Comparison of ENCODE assay signal across 25 mouse cellular contexts in the genomic region with DNA sequence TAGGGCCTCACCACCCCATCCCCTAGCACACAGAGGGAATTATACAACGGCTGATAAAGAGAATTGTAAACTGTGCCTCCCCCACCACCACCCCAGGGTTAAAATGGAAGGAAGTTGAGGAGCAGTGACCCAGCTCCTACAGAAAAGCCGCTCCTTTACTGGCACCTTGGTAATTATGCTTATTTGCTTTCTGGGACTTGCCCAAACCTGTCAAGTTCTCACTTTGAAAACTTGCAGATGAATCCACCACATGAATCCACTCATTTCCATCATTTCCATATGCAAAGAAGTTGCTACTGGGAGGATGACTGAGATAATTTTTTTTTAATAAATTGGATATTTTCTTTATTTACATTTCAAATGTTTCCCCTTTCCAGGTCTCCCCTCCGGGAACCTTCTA.
A peak's percentile ranks its signal among the peaks of the same experiment; 100 is the strongest.
DNase-seq lines count a peak whose midpoint lies in the region; ATAC-seq and TF ChIP-seq lines count a peak whose summit lies in the region.
"Had no signal": no experiment of that assay in that cellular context is flagged by ENCODE, and none has a peak within 500 bp of the region (broad histone marks: within the 10 kb centered on the region; RNA-seq: fewer than 3 reads in every experiment).

No protein-coding gene starts in this region.

- intact Hi-C loops in heart, postnatal 36 days (cut with DNase I) = no loop called here

- TF ChIP-seq CTCF in CH12.LX (conservative IDR thresholded peaks at IDR 0.05 in 1 of 2, IDR thresholded peaks at IDR 0.05 in 1 of 2; ENCODE audit: low read depth in 2 of 2, low read length in 2 of 2) = no peak
- TF ChIP-seq CTCF in hindbrain, postnatal 0 days (IDR thresholded peaks at IDR 0.05; ENCODE audit: low read depth) = no peak

- in situ Hi-C loops in CH12.LX (cut with MboI; ENCODE audit: low pct_ligation_motif_present, low pct_unique_long_range_greater_than_20kb, low sequenced_read_pairs) = no loop called here

- H3K36me3 ChIP-seq in heart, embryonic 10.5 days = no peaks in the 10 kb centered on the region
- H3K36me3 ChIP-seq in heart, embryonic 14.5 days (ENCODE audit: control insufficient read depth, insufficient read depth, low read length) = no peaks in the 10 kb centered on the region
- no peaks in the 10 kb centered on the region for H3K36me3 ChIP-seq in CH12.LX (replicated peaks in 1 of 2; ENCODE audit: control insufficient read depth in 1 of 2, insufficient read depth in 1 of 2, low read length in 1 of 2)
- no peaks in the 10 kb centered on the region for H3K36me3 ChIP-seq in hindbrain, postnatal 0 days (ENCODE audit: insufficient read depth, low read length)
- H3K36me3 ChIP-seq: embryonic facial prominence, embryonic 10.5 days; embryonic facial prominence, embryonic 12.5 days; forebrain, embryonic 10.5 days; forebrain, embryonic 12.5 days had no signal

- no peak for TF ChIP-seq RAD21 in CH12.LX (IDR thresholded peaks at IDR 0.05; ENCODE audit: low read depth, low read length)

- no peak overlapping the region for H3K9ac ChIP-seq in heart, embryonic 14.5 days (ENCODE audit: low read length)
- peak overlapping the region; percentile 96; the same call in 1 of the 2 replicates for H3K9ac ChIP-seq in CH12.LX (ENCODE audit: insufficient read depth, low read depth)
- no peak overlapping the region for H3K9ac ChIP-seq in hindbrain, postnatal 0 days (replicated peaks; ENCODE audit: low read length)
- H3K9ac ChIP-seq: embryonic facial prominence, embryonic 12.5 days; forebrain, embryonic 12.5 days had no signal

- peaks cover 13% of the 10 kb centered on the region for H3K4me1 ChIP-seq in heart, embryonic 10.5 days
- H3K4me1 ChIP-seq in heart, embryonic 14.5 days (ENCODE audit: control insufficient read depth in 2 of 2, insufficient read depth in 2 of 2, low read length in 2 of 2) = peaks cover 4 to 7% of the 10 kb centered on the region in 2 experiments
- peaks cover 8 to 10% of the 10 kb centered on the region in 2 experiments; a peak in 3 of 4 replicates for H3K4me1 ChIP-seq in CH12.LX (ENCODE audit: control insufficient read depth in 1 of 2, insufficient read depth in 2 of 2)
- no peaks in the 10 kb centered on the region for H3K4me1 ChIP-seq in hindbrain, postnatal 0 days (ENCODE audit: insufficient read depth, low read length)
- H3K4me1 ChIP-seq: embryonic facial prominence, embryonic 10.5 days; embryonic facial prominence, embryonic 12.5 days; forebrain, embryonic 10.5 days; forebrain, embryonic 12.5 days had no signal

- DNase-seq in heart, embryonic 10.5 days (ENCODE audit: low spot score) = no peak
- DNase-seq in heart, postnatal 36 days = no peak
- DNase-seq in heart, adult 9 months (ENCODE audit: low spot score in 2 of 2) = no peak
- DNase-seq in CH12.LX (ENCODE audit: extremely low read depth) = peak; percentile 17
- no peak for DNase-seq in hindbrain, postnatal 0 days (ENCODE audit: low spot score)
- DNase-seq: adrenal gland, adult 8-10 months; adrenal gland, postnatal 14 days; adrenal gland, postnatal 36 days; B cell, adult 2 months; cerebellum, adult 11-12 months; cerebellum, adult 2 months; cerebellum, adult 9-10 months; cerebellum, postnatal 10 days; cerebellum, postnatal 25 days had no signal

- no peaks in the 10 kb centered on the region for H3K27me3 ChIP-seq in heart, embryonic 10.5 days (ENCODE audit: insufficient read depth, poor library complexity, severe bottlenecking)
- no peaks in the 10 kb centered on the region for H3K27me3 ChIP-seq in heart, embryonic 14.5 days (ENCODE audit: control insufficient read depth, insufficient read depth, low read length)
- H3K27me3 ChIP-seq in CH12.LX (replicated peaks) = no peaks in the 10 kb centered on the region
- H3K27me3 ChIP-seq in hindbrain, postnatal 0 days (ENCODE audit: insufficient read depth, low read length) = no peaks in the 10 kb centered on the region
- H3K27me3 ChIP-seq: embryonic facial prominence, embryonic 12.5 days; forebrain, embryonic 12.5 days; Patski had no signal

- H3K9me3 ChIP-seq in heart, embryonic 10.5 days = no peaks in the 10 kb centered on the region
- H3K9me3 ChIP-seq in heart, embryonic 14.5 days (ENCODE audit: control insufficient read depth, low read length) = no peaks in the 10 kb centered on the region
- no peaks in the 10 kb centered on the region for H3K9me3 ChIP-seq in CH12.LX (replicated peaks; ENCODE audit: low read length)
- H3K9me3 ChIP-seq in hindbrain, postnatal 0 days (ENCODE audit: low read length) = no peaks in the 10 kb centered on the region
- H3K9me3 ChIP-seq: embryonic facial prominence, embryonic 10.5 days; embryonic facial prominence, embryonic 12.5 days; forebrain, embryonic 10.5 days; forebrain, embryonic 12.5 days had no signal

- no peak overlapping the region for H3K4me2 ChIP-seq in heart, embryonic 14.5 days (ENCODE audit: low read length)
- H3K4me2 ChIP-seq in CH12.LX (ENCODE audit: insufficient read depth, low read depth, poor library complexity, severe bottlenecking) = peak overlapping the region; percentile 86; the same call in 1 of the 2 replicates
- H3K4me2 ChIP-seq in hindbrain, postnatal 0 days (ENCODE audit: low read depth, low read length) = no peak overlapping the region
- H3K4me2 ChIP-seq: embryonic facial prominence, embryonic 12.5 days; forebrain, embryonic 12.5 days had no signal

- WGBS in heart, embryonic 10.5 days = 71% methylated on average over 3 of the region's 3 CpGs
- 57% methylated on average over 3 of the region's 3 CpGs for WGBS in heart, embryonic 14.5 days
- 84% methylated on average over 3 of the region's 3 CpGs for WGBS in hindbrain, postnatal 0 days

- no peak for TF ChIP-seq POLR2A in CH12.LX (IDR thresholded peaks at IDR 0.05; ENCODE audit: low read depth, low read length)

- ATAC-seq in heart, embryonic 14.5 days (ENCODE audit: insufficient number of reproducible peaks, insufficient read depth, low FRiP score, low read depth) = no peak
- no peak for ATAC-seq in hindbrain, postnatal 0 days
- ATAC-seq: activated CD4-positive, CD25-positive, alpha-beta regulatory T cell, adult 4 months; CD4-positive, CD25-positive, alpha-beta regulatory T cell, adult 4 months; forebrain, embryonic 14.5 days; forebrain, embryonic 16.5 days; Patski had no signal

- 0 out of 2 replicates have a peak overlapping the region, but pooled peaks have one; percentile 22 for H3K27ac ChIP-seq in heart, embryonic 10.5 days
- H3K27ac ChIP-seq in heart, embryonic 14.5 days (replicated peaks in 1 of 2; ENCODE audit: control insufficient read depth in 1 of 2, insufficient read depth in 1 of 2, low read depth in 2 of 2, low read length in 2 of 2) = peak overlapping the region; percentile 19 to 44; a peak in 1 of 4 replicates
- H3K27ac ChIP-seq in CH12.LX (ENCODE audit: insufficient read depth, low read depth) = peak overlapping the region; percentile 91
- no peak overlapping the region for H3K27ac ChIP-seq in hindbrain, postnatal 0 days
- H3K27ac ChIP-seq: embryonic facial prominence, embryonic 10.5 days; embryonic facial prominence, embryonic 12.5 days; forebrain, embryonic 10.5 days; forebrain, embryonic 12.5 days had no signal

- H3K79me2 ChIP-seq in CH12.LX (replicated peaks; ENCODE audit: control insufficient read depth, extremely low read depth, insufficient read depth, poor library complexity, severe bottlenecking) = no peaks in the 10 kb centered on the region

- H3K4me3 ChIP-seq in heart, embryonic 10.5 days = no peak overlapping the region
- H3K4me3 ChIP-seq in heart, embryonic 14.5 days (ENCODE audit: control insufficient read depth in 1 of 2, insufficient read depth in 1 of 2, low read depth in 1 of 2, low read length in 2 of 2) = no peak overlapping the region
- H3K4me3 ChIP-seq in CH12.LX (replicated peaks in 1 of 3; ENCODE audit: low read depth in 2 of 3, low read length in 2 of 3, poor library complexity in 1 of 3) = no peak overlapping the region
- no peak overlapping the region for H3K4me3 ChIP-seq in hindbrain, postnatal 0 days (ENCODE audit: low read length)
- H3K4me3 ChIP-seq: embryonic facial prominence, embryonic 10.5 days; embryonic facial prominence, embryonic 12.5 days; erythroblast, embryonic 14.5 days; forebrain, embryonic 10.5 days; forebrain, embryonic 12.5 days had no signal

- dilution Hi-C loops in CH12.LX (cut with MboI; ENCODE audit: extremely low pct_ligation_motif_present, extremely low pct_unique_long_range_greater_than_20kb, low sequenced_read_pairs) = no loop called here

- peak; percentile 84 for TF ChIP-seq EP300 in CH12.LX (IDR thresholded peaks at IDR 0.05; ENCODE audit: low read length)

TF ChIP-seq in CH12.LX, 34 proteins besides CTCF, POLR2A, EP300 and RAD21 (continues in another document):
- TF ChIP-seq SIN3A (IDR thresholded peaks at IDR 0.05; ENCODE audit: low read length) (peak; percentile 51; the same call in 1 of the 2 replicates), MAFK (IDR thresholded peaks at IDR 0.05; ENCODE audit: insufficient replicate concordance, low read length) (peak; percentile 58; the same call in 1 of the 2 replicates), MAX (IDR thresholded peaks at IDR 0.05; ENCODE audit: low read length) (0 out of 2 replicates have a peak, but pooled peaks have one; percentile 47), KAT2A (IDR thresholded peaks at IDR 0.05; ENCODE audit: insufficient replicate concordance, low read length) (no peak), USF1 (IDR thresholded peaks at IDR 0.05; ENCODE audit: low read depth, low read length) (no peak), E2F4 (IDR thresholded peaks at IDR 0.05; ENCODE audit: insufficient replicate concordance, low read depth, low read length) (0 out of 2 replicates have a peak, but pooled peaks have one; percentile 42), RCOR1 (conservative IDR thresholded peaks at IDR 0.05; ENCODE audit: low read depth, low read length) (peak; percentile 46; the same call in 1 of the 2 replicates), MAZ (IDR thresholded peaks at IDR 0.05; ENCODE audit: low read depth, low read length) (peak; percentile 64; the same call in 1 of the 2 replicates), CHD2 (IDR thresholded peaks at IDR 0.05; ENCODE audit: low read length) (peak; percentile 69; the same call in 1 of the 2 replicates), ETS1 (conservative IDR thresholded peaks at IDR 0.05; ENCODE audit: low read depth, low read length) (peak; percentile 34; the same call in 1 of the 2 replicates), JUND (conservative IDR thresholded peaks at IDR 0.05; ENCODE audit: low read depth, low read length) (peak; percentile 45; the same call in 1 of the 2 replicates), PAX5 (IDR thresholded peaks at IDR 0.05; ENCODE audit: low read length) (no peak), MEF2A (IDR thresholded peaks at IDR 0.05; ENCODE audit: borderline replicate concordance, low read depth, low read length) (peak; percentile 58; the same call in 1 of the 2 replicates), POLR2AphosphoS2 (IDR thresholded peaks at IDR 0.05; ENCODE audit: low read depth, low read length) (no peak), CHD1 (IDR thresholded peaks at IDR 0.05; ENCODE audit: low read depth, low read length) (peak; percentile 95), MYC (IDR thresholded peaks at IDR 0.05; ENCODE audit: low read depth, low read length) (peak; percentile 55; the same call in 1 of the 2 replicates), IRF4 (IDR thresholded peaks at IDR 0.05; ENCODE audit: low read depth, low read length) (peak; percentile 75), SMC3 (IDR thresholded peaks at IDR 0.05; ENCODE audit: low read depth, low read length) (no peak)
